Mouse (Mus musculus) mouse trophoblast stem cell (cell line): ENCODE data around the gene Btn2a2.

Experiments used
- in situ Hi-C, 2 experiments: fragments of 300-500 bp; cut with MseI, MboI; formaldehyde crosslinking; loops; 2 replicates in 1 of 2; 3 replicates in 1 of 2; pipeline ENCODE4 v1.15.1; 2025

Btn2a2 gene

DNA sequence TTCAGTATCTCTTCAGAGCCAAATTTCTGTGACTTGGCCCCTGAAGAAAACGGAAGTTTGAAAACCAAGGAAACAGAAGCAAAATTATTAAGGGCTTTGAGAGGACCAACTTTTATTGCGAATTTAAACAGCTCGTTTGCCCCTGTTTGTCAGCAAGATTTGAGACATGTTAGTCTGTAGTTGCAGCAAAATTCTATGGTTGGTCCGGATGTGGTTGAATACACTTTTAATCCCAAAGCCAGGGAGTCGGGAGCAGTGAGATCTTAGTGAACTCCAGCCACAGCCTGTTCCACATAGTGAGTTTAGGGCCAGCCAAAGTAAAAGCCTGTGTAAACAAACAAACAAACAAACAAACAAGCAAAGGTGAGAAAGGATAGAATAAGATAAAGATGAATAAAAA lies 55.5 kb downstream of the Btn2a2 start:
- in situ Hi-C loops: loop anchor here (10.0 to 25.0 kb wide), 4 partner anchors 1398 to 1578 kb away; partner anchors contain the start of genes Hist1h2ah (in 1 of the 2), Hist1h2bk (in 1 of the 2) and Zfp184 (in 1 of the 2)

GRCm38 (mm10) chr13:23432562-23433201 lies 56.0 kb downstream of the Btn2a2 start:
- in situ Hi-C loops: loop anchor here (10.0 to 25.0 kb wide), 4 partner anchors 1398 to 1578 kb away; partner anchors contain the start of genes Hist1h2ah (in 1 of the 2), Hist1h2bk (in 1 of the 2) and Zfp184 (in 1 of the 2)

- in situ Hi-C loops: loop anchor here (10.0 to 25.0 kb wide), 4 partner anchors 1397 to 1577 kb away; partner anchors contain the start of genes Hist1h2ah (in 1 of the 2), Hist1h2bk (in 1 of the 2) and Zfp184 (in 1 of the 2)
These were observed 57.3 kb downstream of the Btn2a2 start for GRCm38 (mm10) chr13:23431351-23431771.

GRCm38 (mm10) chr13:23430734-23431133 lies 57.9 kb downstream of the Btn2a2 start:
- in situ Hi-C loops: loop anchor here (10.0 to 25.0 kb wide), 4 partner anchors 1396 to 1576 kb away; partner anchors contain the start of genes Hist1h2ah (in 1 of the 2), Hist1h2bk (in 1 of the 2) and Zfp184 (in 1 of the 2)

- in situ Hi-C loops: loop anchor here (10.0 to 25.0 kb wide), 5 partner anchors 1385 to 1575 kb away; partner anchors contain the start of genes Hist1h2ag (in 1 of the 2), Hist1h2ah (in 1 of the 2), Hist1h2bj (in 1 of the 2) and Hist1h2bk (in 1 of the 2)
These were observed 58.8 kb downstream of the Btn2a2 start for GRCm38 (mm10) chr13:23429771-23430380.

DNA sequence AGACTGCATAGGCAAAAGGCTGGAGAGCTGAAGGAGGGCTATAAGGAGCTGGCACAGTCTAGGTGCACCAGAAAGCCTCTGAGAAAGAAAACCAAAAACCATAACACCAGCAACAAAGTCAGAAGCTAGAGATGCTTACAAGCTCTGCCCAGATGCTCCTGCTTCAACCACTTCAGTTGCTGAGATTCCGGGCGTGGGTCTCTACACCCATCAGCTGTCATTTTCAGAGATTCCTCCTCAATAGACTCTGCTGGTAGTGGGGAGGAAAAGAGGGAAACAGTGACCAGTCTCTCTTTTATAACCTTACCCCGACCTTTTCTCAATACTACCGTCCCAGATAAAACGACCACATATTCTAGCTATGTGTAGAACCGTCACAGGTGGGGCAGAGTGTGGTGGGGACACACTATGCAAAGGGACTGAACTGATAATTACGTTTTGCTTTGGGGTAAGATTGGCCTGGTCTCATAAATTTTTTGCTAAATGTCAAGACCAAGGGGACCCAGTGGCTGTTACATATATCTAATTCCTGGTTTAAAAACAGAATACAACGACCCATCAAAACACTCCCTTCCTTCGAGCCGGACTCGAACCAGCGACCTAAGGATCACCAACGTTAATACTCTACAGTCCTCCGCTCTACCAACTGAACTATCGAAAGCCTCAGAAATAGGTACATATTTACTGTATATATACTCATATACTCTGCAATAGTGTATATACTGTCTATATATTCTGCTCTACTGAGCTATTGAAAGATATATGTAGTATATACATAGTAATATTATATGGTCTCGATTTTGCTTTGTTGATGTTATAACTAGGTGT lies 60.3 kb downstream of the Btn2a2 start:
- in situ Hi-C loops: loop anchor here in 1 of 2 experiments (10.0 to 25.0 kb wide), 2 partner anchors 1384 to 1491 kb away; partner anchors contain the start of genes Hist1h2ag, Hist1h2bj, Hist1h4i and Zfp184
